30 mouse cellular contexts compared by ENCODE assay signal in the genomic region with DNA sequence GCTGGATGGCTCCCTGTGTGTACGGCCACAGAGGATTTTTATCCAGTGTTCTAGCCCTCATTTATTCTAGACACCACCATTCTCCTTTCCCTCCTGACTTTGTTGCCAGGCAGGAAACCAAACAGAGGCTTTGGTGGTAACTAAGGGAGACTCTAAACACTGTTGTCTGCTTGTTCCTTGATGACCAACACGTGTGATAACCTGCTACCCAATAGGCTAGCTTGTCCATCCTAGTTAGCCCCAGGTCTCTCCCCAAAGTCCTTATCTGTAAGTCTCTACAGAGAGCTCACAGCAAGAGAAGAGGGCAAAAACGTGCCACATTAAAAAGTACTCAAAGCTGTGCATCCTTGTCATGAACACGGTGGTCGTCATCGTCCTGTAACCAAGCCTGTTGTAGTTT. TPM values are rescaled to one million over a fixed set of nuclear protein-coding genes. Genes with fewer than 3 reads are reported as not detected.
A peak's percentile ranks its signal among the peaks of the same experiment; 100 is the strongest.
DNase-seq lines count a peak whose midpoint lies in the region; ATAC-seq and TF ChIP-seq lines count a peak whose summit lies in the region.
"Had no signal": no experiment of that assay in that cellular context is flagged by ENCODE, and none has a peak within 500 bp of the region (broad histone marks: within the 10 kb centered on the region; RNA-seq: fewer than 3 reads in every experiment).

A gene (minus strand): TSS at position 101 of the 400 bp plus-strand sequence.

- H3K4me2 ChIP-seq in intestine, embryonic 16.5 days (ENCODE audit: low read depth, low read length) = no peak within 1 kb of the TSS
- H3K4me2 ChIP-seq: embryonic facial prominence, embryonic 13.5 days; embryonic facial prominence, embryonic 15.5 days; forebrain, embryonic 12.5 days had no signal

- no peaks in the 10 kb centered on the region for H3K27me3 ChIP-seq in intestine, embryonic 16.5 days (replicated peaks; ENCODE audit: control insufficient read depth, insufficient read depth, low read length)
- H3K27me3 ChIP-seq in small intestine, adult 2 months (ENCODE audit: control insufficient read depth, insufficient read depth, low read length) = no peaks in the 10 kb centered on the region
- H3K27me3 ChIP-seq in midbrain, embryonic 10.5 days (ENCODE audit: low read depth, poor library complexity, severe bottlenecking) = no peaks in the 10 kb centered on the region
- H3K27me3 ChIP-seq: CH12.LX; embryonic facial prominence, embryonic 13.5 days; embryonic facial prominence, embryonic 15.5 days had no signal

- no peaks in the 10 kb centered on the region for H3K9me3 ChIP-seq in intestine, embryonic 16.5 days (ENCODE audit: control insufficient read depth, low read length)
- H3K9me3 ChIP-seq in midbrain, embryonic 10.5 days (replicated peaks) = no peaks in the 10 kb centered on the region
- H3K9me3 ChIP-seq: embryonic facial prominence, embryonic 13.5 days; embryonic facial prominence, embryonic 15.5 days; forebrain, embryonic 10.5 days; forebrain, embryonic 12.5 days; G1E had no signal

- TF ChIP-seq CTCF in lung, adult 2 months (IDR thresholded peaks at IDR 0.05; ENCODE audit: insufficient read depth, low read length) = no peak
- no peak for TF ChIP-seq CTCF in small intestine, adult 2 months (IDR thresholded peaks at IDR 0.05; ENCODE audit: extremely low read depth, insufficient read length, insufficient replicate concordance, low read depth, low read length)

- no peaks in the 10 kb centered on the region for H3K36me3 ChIP-seq in intestine, embryonic 16.5 days (ENCODE audit: control insufficient read depth, insufficient read depth, low read length)
- H3K36me3 ChIP-seq in small intestine, adult 2 months (ENCODE audit: control insufficient read depth, insufficient read depth, low read length) = no peaks in the 10 kb centered on the region
- no peaks in the 10 kb centered on the region for H3K36me3 ChIP-seq in midbrain, embryonic 10.5 days
- H3K36me3 ChIP-seq: embryonic facial prominence, embryonic 13.5 days; embryonic facial prominence, embryonic 15.5 days; forebrain, embryonic 10.5 days; forebrain, embryonic 12.5 days; G1E had no signal

- WGBS in lung, adult 2 months = 69% methylated on average over 6 of the region's 6 CpGs
- 62% methylated on average over 6 of the region's 6 CpGs for WGBS in intestine, embryonic 16.5 days
- 55% methylated on average over 6 of the region's 6 CpGs for WGBS in small intestine, adult 2 months
- WGBS in midbrain, embryonic 10.5 days = 77% methylated on average over 6 of the region's 6 CpGs

- TF ChIP-seq POLR2A in lung, adult 2 months (IDR thresholded peaks at IDR 0.05; ENCODE audit: borderline replicate concordance, extremely low read depth, low read depth, low read length) = no peak
- no peak for TF ChIP-seq POLR2A in small intestine, adult 2 months (IDR thresholded peaks at IDR 0.05; ENCODE audit: low read depth, low read length)

- 0 out of 2 replicates have a peak within 1 kb of the TSS, but pooled peaks have one; percentile 26 for H3K9ac ChIP-seq in intestine, embryonic 16.5 days (ENCODE audit: low read depth, low read length)
- H3K9ac ChIP-seq: embryonic facial prominence, embryonic 13.5 days; embryonic facial prominence, embryonic 15.5 days; forebrain, embryonic 12.5 days had no signal

- no peak within 1 kb of the TSS for H3K4me3 ChIP-seq in lung, adult 2 months (replicated peaks; ENCODE audit: extremely low read depth, low read depth, low read length)
- no peak within 1 kb of the TSS for H3K4me3 ChIP-seq in intestine, embryonic 16.5 days (ENCODE audit: low read length)
- no peak within 1 kb of the TSS for H3K4me3 ChIP-seq in small intestine, adult 2 months (ENCODE audit: low read depth, low read length)
- H3K4me3 ChIP-seq in midbrain, embryonic 10.5 days = no peak within 1 kb of the TSS
- H3K4me3 ChIP-seq: embryonic facial prominence, embryonic 13.5 days; embryonic facial prominence, embryonic 15.5 days; erythroblast, embryonic 14.5 days; forebrain, embryonic 10.5 days; forebrain, embryonic 12.5 days had no signal

- H3K4me1 ChIP-seq in lung, adult 2 months (ENCODE audit: control insufficient read depth, insufficient read depth, low read length) = no peaks in the 10 kb centered on the region
- H3K4me1 ChIP-seq in intestine, embryonic 16.5 days (ENCODE audit: control insufficient read depth, insufficient read depth, low read length) = peaks cover 4% of the 10 kb centered on the region; the same call in 1 of the 2 replicates
- H3K4me1 ChIP-seq in small intestine, adult 2 months (ENCODE audit: control insufficient read depth, insufficient read depth, insufficient read length, low read length) = peaks cover 12% of the 10 kb centered on the region; the same call in 1 of the 2 replicates
- H3K4me1 ChIP-seq in midbrain, embryonic 10.5 days = peaks cover 3% of the 10 kb centered on the region
- H3K4me1 ChIP-seq: embryonic facial prominence, embryonic 13.5 days; embryonic facial prominence, embryonic 15.5 days; forebrain, embryonic 10.5 days; forebrain, embryonic 12.5 days had no signal

- DNase-seq in lung, adult 2 months = no peak
- DNase-seq in lung, postnatal 25 days (ENCODE audit: low spot score) = no peak
- DNase-seq in midbrain, embryonic 10.5 days (ENCODE audit: low spot score) = no peak
- no peak for DNase-seq in left cerebral cortex, adult 8-10 months (ENCODE audit: low spot score in 2 of 2)
- DNase-seq: adrenal gland, adult 2 months; adrenal gland, postnatal 10 days; adrenal gland, postnatal 25 days; cerebellum, adult 11 months; cerebellum, adult 18-20 months; cerebellum, adult 8-10 months; cerebellum, adult 9-11 months; cerebellum, postnatal 14 days; cerebellum, postnatal 36 days; embryo, embryonic 11 days had no signal

- H3K27ac ChIP-seq in intestine, embryonic 16.5 days (ENCODE audit: low read length) = peak within 1 kb of the TSS; percentile 85
- peak within 1 kb of the TSS; percentile 63 for H3K27ac ChIP-seq in small intestine, adult 2 months (ENCODE audit: insufficient read depth, low read depth, low read length)
- no peak within 1 kb of the TSS for H3K27ac ChIP-seq in midbrain, embryonic 10.5 days (replicated peaks)
- H3K27ac ChIP-seq: embryonic facial prominence, embryonic 13.5 days; embryonic facial prominence, embryonic 15.5 days; forebrain, embryonic 10.5 days; forebrain, embryonic 12.5 days had no signal

- peak; percentile 3; the same call in 1 of the 2 replicates for ATAC-seq in intestine, embryonic 16.5 days
- ATAC-seq: activated CD4-positive, CD25-positive, alpha-beta regulatory T cell, adult 4 months; forebrain, embryonic 14.5 days; forebrain, embryonic 16.5 days; Patski had no signal

RNA-seq across cellular contexts. Expression of the gene that starts here (rescaled TPM):
- 14.5 and 18.5 TPM in 2 replicates for polyA plus RNA-seq in lung, adult 2 months (2012; rRNA removed)
- polyA plus RNA-seq in intestine, embryonic 16.5 days (2015; fragmentation: Nextera tagmentation; extraction: Ambion mirVana) = 0.04 and 0.15 TPM in 2 replicates
- polyA plus RNA-seq in small intestine, adult 2 months (2012; rRNA removed) = not detected in 2 replicates
- not detected in 2 replicates for polyA plus RNA-seq in midbrain, embryonic 10.5 days (2016; fragmentation: Nextera tagmentation; extraction: Ambion mirVana)
- 1 to 10 TPM in 3 of 4 experiments, under 1 TPM in 1; 0.78 to 3.9 (median 2.6) TPM for total RNA-seq in left cerebral cortex, adult 8-10 months (2022)
- total RNA-seq: adrenal gland, adult 2 months; adrenal gland, postnatal 25 days; common myeloid progenitor, adult 5-6 weeks had no signal
- polyA plus RNA-seq: adrenal gland, adult 2 months; C2C12; embryonic facial prominence, embryonic 11.5 days; embryonic facial prominence, embryonic 13.5 days; erythroblast, embryonic 14.5 days; forebrain, embryonic 10.5 days; G1E; Patski had no signal

Comparison
In these comparisons a context has a peak if more than half of its experiments do, and no peak if none do; other contexts are left out.
1. RNA of the gene that starts here (polyA plus RNA-seq): 14.5 to 18.5 TPM in lung, adult 2 months; 0.04 to 0.15 TPM in intestine, embryonic 16.5 days, not detected in small intestine, adult 2 months and not detected in midbrain, embryonic 10.5 days; every median in the first group is over 10 times any median in the second.
2. Peak in ATAC-seq, H3K27ac ChIP-seq and H3K9ac ChIP-seq in intestine, embryonic 16.5 days; RNA of the gene not detected or under 1 TPM.